Mouse (Mus musculus): ENCODE measurements around the gene Polr2c.

DNA sequence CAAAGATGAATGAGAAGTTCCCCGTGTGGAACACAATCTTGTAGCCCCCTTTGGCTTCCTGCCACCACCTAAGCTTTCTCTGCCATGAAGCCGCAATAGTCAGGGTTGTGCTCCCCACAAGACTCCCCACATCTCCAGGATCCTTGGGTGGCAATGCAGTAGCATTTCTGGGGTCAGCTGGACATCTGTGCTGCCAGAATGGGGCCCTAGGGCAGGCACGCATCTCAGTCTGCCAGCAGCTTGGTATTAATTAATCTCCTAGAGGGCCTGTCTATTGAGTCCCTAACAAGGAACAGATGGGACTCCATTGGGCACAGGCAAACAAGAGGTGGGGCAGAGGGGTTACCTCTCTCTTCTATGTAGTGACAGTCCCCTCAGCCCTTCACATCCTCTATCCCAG lies 14.9 kb downstream of the Polr2c start:
- TF ChIP-seq GATA1 (IDR thresholded peaks at IDR 0.05; ENCODE audit: borderline replicate concordance, low read length) (no peak), FLI1 (IDR thresholded peaks at IDR 0.05; ENCODE audit: low read length) (no peak)
